Mouse (Mus musculus) regulatory T cell (primary cell): Measurements from ENCODE around the gene 0610010F05Rik.

Experiments
- in situ Hi-C: fragments of 300-600 bp; cut with MboI, MseI; formaldehyde crosslinking; loops from one replicate; pipeline ENCODE4 v1.15.1; 2025; ENCODE audit warnings: high pct_unique_total_duplicates

The 0610010F05Rik gene

GRCm38 (mm10) chr11:23570130-23570529 is 63.3 kb downstream of the 0610010F05Rik start:
- in situ Hi-C loops: loop anchor here (5.0 kb wide), 1 partner anchor 153 kb away; no protein-coding TSS in a partner anchor

GRCm38 (mm10) chr11:23565761-23566160 is 67.7 kb downstream of the 0610010F05Rik start:
- in situ Hi-C loops: no loop called here

GRCm38 (mm10) chr11:23557039-23557630 is 76.3 kb downstream of the 0610010F05Rik start:
- in situ Hi-C loops: no loop called here

GRCm38 (mm10) chr11:23537446-23537845 is 96.0 kb downstream of the 0610010F05Rik start:
- in situ Hi-C loops: no loop called here

DNA sequence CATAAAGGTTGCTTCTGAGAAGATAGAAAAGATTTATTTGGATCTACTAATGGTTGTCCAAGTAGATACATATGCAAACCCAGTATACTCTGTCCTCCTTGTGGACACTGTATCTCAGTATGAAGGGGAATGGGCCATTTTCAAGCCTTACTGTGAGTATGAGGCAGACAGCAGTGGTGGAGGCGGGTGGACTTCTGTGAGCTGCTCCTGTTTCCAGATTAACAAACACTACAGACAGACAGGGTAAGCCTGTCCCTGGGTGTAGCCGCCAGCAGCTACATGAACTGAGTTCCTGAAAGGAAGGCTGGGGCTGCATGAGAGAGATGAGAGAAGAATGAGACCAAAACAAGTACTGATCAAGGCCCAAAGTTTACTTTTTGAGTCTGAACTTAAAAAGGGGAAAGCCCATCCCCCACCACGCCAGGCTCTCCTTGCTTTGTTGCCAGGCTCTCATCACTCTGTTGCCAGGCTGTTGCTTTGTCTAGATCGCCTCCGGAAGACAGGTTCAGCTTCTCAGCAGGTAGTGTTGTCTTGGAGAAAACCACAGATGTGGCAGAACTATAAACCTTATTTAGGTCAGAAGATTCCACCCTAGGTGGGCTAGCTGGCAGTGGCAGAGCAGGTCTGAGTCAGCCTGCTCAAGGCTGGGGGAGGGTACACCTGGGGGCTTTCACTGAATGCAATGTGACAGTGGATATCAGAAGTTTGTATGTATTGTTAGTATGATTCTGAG is 112.8 kb downstream of the 0610010F05Rik start, which contains the start of gene 1700093K21Rik:
Gene 1700093K21Rik, minus strand, starts transcription at position 683 of the 733 bp plus-strand sequence.
- in situ Hi-C loops: no loop called here

GRCm38 (mm10) chr11:23518981-23519380 is 114.5 kb downstream of the 0610010F05Rik start:
- in situ Hi-C loops: no loop called here

GRCm38 (mm10) chr11:23515315-23515714 is 118.1 kb downstream of the 0610010F05Rik start:
- in situ Hi-C loops: no loop called here
